Mouse (Mus musculus) erythroblast, embryonic 14.5 days (primary cell): ENCODE measurements around the gene Gm37240.

Experiments used
- GATA1 ChIP-seq: IDR thresholded peaks from 2 replicates; pipeline ENCODE4 v1.6.1; 2012; ENCODE audit warnings: low read length, inconsistent platforms, mixed read lengths
- TAL1 ChIP-seq: IDR thresholded peaks from 3 replicates; pipeline ENCODE4 v1.6.1; 2012; ENCODE audit warnings: low read length, inconsistent platforms, mixed read lengths

GRCm38 (mm10) chr3:85863996-85864395 lies 23.3 kb downstream of the Gm37240 start:
- no peak for TF ChIP-seq GATA1
- TF ChIP-seq TAL1, result no peak
